Mouse (Mus musculus) induced T-regulatory cell, adult 2 months (primary cell): ENCODE data around the gene Gm21093.
"Not testable (repeated sequence)": the region's sequence is repeated elsewhere in the genome, so short reads cannot be mapped to it uniquely, and the experiment has no call there.

Experiments
- DNase-seq: peaks from one replicate; pipeline ENCODE4 v3.0.0-alpha.2; 2012; ENCODE audit warnings: low read depth

Gene Gm21093

DNA sequence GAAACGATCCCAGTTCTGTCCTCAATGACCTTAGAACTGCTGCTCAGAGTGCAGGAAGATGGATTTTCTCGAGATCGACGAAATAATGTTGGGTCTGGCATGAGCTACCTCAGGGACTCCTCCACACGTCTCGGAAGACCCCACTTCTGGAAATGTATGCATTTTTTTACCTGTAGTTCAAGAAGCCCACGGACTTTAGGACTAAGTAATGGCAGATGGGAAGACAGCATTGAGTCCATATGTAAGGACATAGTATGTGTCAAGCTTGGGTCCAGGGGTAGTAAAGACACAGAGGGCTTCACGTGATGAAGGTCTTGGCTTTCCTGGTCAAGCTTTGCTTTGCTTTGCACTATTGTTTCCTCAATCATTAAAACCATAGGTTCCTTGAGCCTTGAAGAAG, at the start of gene Gm21093:
Gm21093 (minus strand) TSS at position 101 of the 400 bp plus-strand sequence.
- not testable (repeated sequence) for DNase-seq
